ENCODE assay signal across 8 mouse cellular contexts in genomic region chr11:102267480-102267879, GRCm38 (mm10). TPM values are rescaled to one million over a fixed set of nuclear protein-coding genes. Genes with fewer than 3 reads are reported as not detected.
A peak's percentile ranks its signal among the peaks of the same experiment; 100 is the strongest.
DNase-seq lines count a peak whose midpoint lies in the region; ATAC-seq and TF ChIP-seq lines count a peak whose summit lies in the region.

No protein-coding gene starts in this region.

- peaks cover 32% of the 10 kb centered on the region for H3K36me3 ChIP-seq in embryonic facial prominence, embryonic 10.5 days (replicated peaks)
- no peaks in the 10 kb centered on the region for H3K36me3 ChIP-seq in heart, adult 2 months (ENCODE audit: control insufficient read depth, insufficient read depth, low read length)
- peaks cover 7% of the 10 kb centered on the region; the same call in 1 of the 2 replicates for H3K36me3 ChIP-seq in limb, embryonic 14.5 days (ENCODE audit: control insufficient read depth, insufficient read depth, low read length)
- H3K36me3 ChIP-seq in midbrain, postnatal 0 days (ENCODE audit: insufficient read depth, low read length): no peaks in the 10 kb centered on the region
- no peaks in the 10 kb centered on the region for H3K36me3 ChIP-seq in stomach, postnatal 0 days (ENCODE audit: control insufficient read depth, insufficient read depth, low read length)

- peaks cover 18% of the 10 kb centered on the region for H3K4me1 ChIP-seq in embryonic facial prominence, embryonic 10.5 days
- H3K4me1 ChIP-seq in heart, adult 2 months (ENCODE audit: control insufficient read depth, insufficient read depth, low read length): no peaks in the 10 kb centered on the region; the same call in 1 of the 2 replicates
- peaks cover 7% of the 10 kb centered on the region; the same call in 1 of the 2 replicates for H3K4me1 ChIP-seq in limb, embryonic 14.5 days (ENCODE audit: control insufficient read depth, insufficient read depth, low read length)
- H3K4me1 ChIP-seq in midbrain, postnatal 0 days (ENCODE audit: insufficient read depth, low read length): no peaks in the 10 kb centered on the region
- H3K4me1 ChIP-seq in stomach, postnatal 0 days (replicated peaks; ENCODE audit: control insufficient read depth, insufficient read depth): no peaks in the 10 kb centered on the region

- intact Hi-C loops in heart, adult 2 months (cut with DNase I): loop anchor here (1.0 to 5.0 kb wide), 2 partner anchors 110 to 165 kb away; partner anchors contain the start of gene Tmem101

- H3K79me2 ChIP-seq in heart, adult 2 months (replicated peaks; ENCODE audit: control insufficient read depth, insufficient read depth, low read length): no peaks in the 10 kb centered on the region

- H3K9ac ChIP-seq in heart, adult 2 months (ENCODE audit: low read depth, low read length): no peak overlapping the region
- H3K9ac ChIP-seq in limb, embryonic 14.5 days (ENCODE audit: low read depth, low read length, severe bottlenecking): peak overlapping the region; percentile 25
- no peak overlapping the region for H3K9ac ChIP-seq in midbrain, postnatal 0 days (replicated peaks; ENCODE audit: low read length, poor library complexity, severe bottlenecking)
- no peak overlapping the region for H3K9ac ChIP-seq in stomach, postnatal 0 days (ENCODE audit: low read length)

- no peaks in the 10 kb centered on the region for H3K27me3 ChIP-seq in embryonic facial prominence, embryonic 10.5 days (replicated peaks; ENCODE audit: low read depth, poor library complexity, severe bottlenecking)
- no peaks in the 10 kb centered on the region for H3K27me3 ChIP-seq in heart, adult 2 months (ENCODE audit: control insufficient read depth, insufficient read depth, low read length)
- no peaks in the 10 kb centered on the region for H3K27me3 ChIP-seq in limb, embryonic 14.5 days (ENCODE audit: control insufficient read depth, insufficient read depth, low read length)
- no peaks in the 10 kb centered on the region for H3K27me3 ChIP-seq in midbrain, postnatal 0 days (ENCODE audit: insufficient read depth, low read length)
- no peaks in the 10 kb centered on the region for H3K27me3 ChIP-seq in stomach, postnatal 0 days (ENCODE audit: control insufficient read depth, insufficient read depth, low read length)

- no peak for TF ChIP-seq POLR2A in heart, adult 2 months (IDR thresholded peaks at IDR 0.05; ENCODE audit: insufficient read depth, low read depth, low read length)
- TF ChIP-seq POLR2A in limb, embryonic 14.5 days (IDR thresholded peaks at IDR 0.05; ENCODE audit: borderline replicate concordance, extremely low read depth, insufficient read depth, insufficient read length): no peak

- 8% methylated on average over 11 of the region's 11 CpGs for WGBS in embryonic facial prominence, embryonic 10.5 days
- WGBS in heart, adult 2 months: 1% methylated on average over 11 of the region's 11 CpGs
- WGBS in limb, embryonic 14.5 days: 7% methylated on average over 11 of the region's 11 CpGs
- WGBS in midbrain, postnatal 0 days: 9% methylated on average over 11 of the region's 11 CpGs
- 9% methylated on average over 11 of the region's 11 CpGs for WGBS in stomach, postnatal 0 days

- peak; percentile 89 for DNase-seq in 3T3-L1 (ENCODE audit: low read depth, low spot score)
- peak; percentile 86 for DNase-seq in adrenal gland, adult 2 months
- peak; percentile 81 for DNase-seq in embryonic facial prominence, embryonic 10.5 days (ENCODE audit: low spot score)
- DNase-seq in heart, adult 2 months: peak; percentile 75
- DNase-seq in kidney, adult 18-20 months: peak; percentile 73
- peak; percentile 82 for DNase-seq in limb, embryonic 14.5 days (ENCODE audit: low spot score)
- peak; percentile 89 for DNase-seq in midbrain, postnatal 0 days (ENCODE audit: low spot score)
- DNase-seq in stomach, postnatal 0 days (ENCODE audit: low spot score): peak; percentile 73

- no peak overlapping the region for H3K27ac ChIP-seq in embryonic facial prominence, embryonic 10.5 days (replicated peaks)
- H3K27ac ChIP-seq in heart, adult 2 months: no peak overlapping the region; the same call in 1 of the 2 replicates
- H3K27ac ChIP-seq in limb, embryonic 14.5 days (replicated peaks; ENCODE audit: low read depth, low read length): no peak overlapping the region
- H3K27ac ChIP-seq in midbrain, postnatal 0 days (ENCODE audit: low read depth, low read length): no peak overlapping the region
- no peak overlapping the region for H3K27ac ChIP-seq in stomach, postnatal 0 days (replicated peaks)

- no peaks in the 10 kb centered on the region for H3K9me3 ChIP-seq in embryonic facial prominence, embryonic 10.5 days
- no peaks in the 10 kb centered on the region for H3K9me3 ChIP-seq in limb, embryonic 14.5 days (ENCODE audit: control insufficient read depth, low read length)
- H3K9me3 ChIP-seq in midbrain, postnatal 0 days (ENCODE audit: low read length): no peaks in the 10 kb centered on the region
- no peaks in the 10 kb centered on the region for H3K9me3 ChIP-seq in stomach, postnatal 0 days (ENCODE audit: control insufficient read depth, low read length)

- TF ChIP-seq EP300 in heart, adult 2 months (IDR thresholded peaks at IDR 0.05; ENCODE audit: insufficient read depth, low read depth, low read length): peak; percentile 68; the same call in 1 of the 2 replicates
- no peak for TF ChIP-seq EP300 in stomach, postnatal 0 days (optimal IDR thresholded peaks at IDR 0.05)

- H3K4me3 ChIP-seq in embryonic facial prominence, embryonic 10.5 days: no peak overlapping the region
- no peak overlapping the region for H3K4me3 ChIP-seq in heart, adult 2 months
- H3K4me3 ChIP-seq in limb, embryonic 14.5 days (replicated peaks; ENCODE audit: low read length): no peak overlapping the region
- no peak overlapping the region for H3K4me3 ChIP-seq in midbrain, postnatal 0 days (ENCODE audit: low read depth, low read length)
- no peak overlapping the region for H3K4me3 ChIP-seq in stomach, postnatal 0 days (ENCODE audit: low read depth, low read length)

- ATAC-seq in limb, embryonic 14.5 days (ENCODE audit: low FRiP score, low read depth): peak; percentile 68; the same call in 1 of the 2 replicates
- ATAC-seq in midbrain, postnatal 0 days (ENCODE audit: low FRiP score): peak; percentile 72; the same call in 1 of the 2 replicates
- peak; percentile 70; the same call in 1 of the 2 replicates for ATAC-seq in stomach, postnatal 0 days (ENCODE audit: low FRiP score, low TSS enrichment)

- 0 out of 2 replicates have a peak overlapping the region, but pooled peaks have one; percentile 7 for H3K4me2 ChIP-seq in limb, embryonic 14.5 days (replicated peaks; ENCODE audit: low read depth, low read length, severe bottlenecking)
- no peak overlapping the region for H3K4me2 ChIP-seq in midbrain, postnatal 0 days (ENCODE audit: low read depth, low read length, poor library complexity, severe bottlenecking)
- H3K4me2 ChIP-seq in stomach, postnatal 0 days (replicated peaks; ENCODE audit: low read depth): no peak overlapping the region

- peak; percentile 86 for TF ChIP-seq CTCF in heart, adult 2 months (IDR thresholded peaks at IDR 0.05)
- peak; percentile 81 for TF ChIP-seq CTCF in midbrain, postnatal 0 days (IDR thresholded peaks at IDR 0.05)
- peak; percentile 83 for TF ChIP-seq CTCF in stomach, postnatal 0 days (IDR thresholded peaks at IDR 0.05; ENCODE audit: low read depth)

RNA-seq across cellular contexts. Expression of gene Asb16, which starts 1.1 kb away (rescaled TPM):
- under 1 TPM; 0.12 to 0.45 TPM for total RNA-seq in adrenal gland, adult 2 months (2021)
- polyA plus RNA-seq in adrenal gland, adult 2 months (2012; rRNA removed): 0.75 and 0.95 TPM in 2 replicates
- polyA plus RNA-seq in embryonic facial prominence, embryonic 10.5 days (2016; fragmentation: Nextera tagmentation; extraction: Ambion mirVana): 0.09 and 0.10 TPM in 2 replicates
- total RNA-seq in heart, adult 2 months (2021): 1 to 10 TPM in 1 of 2 experiments, under 1 TPM in 1; 0.89 to 1.1 TPM
- 0.70 and 0.74 TPM in 2 replicates for polyA plus RNA-seq in heart, adult 2 months (2012; rRNA removed)
- polyA plus RNA-seq in limb, embryonic 14.5 days (2012; rRNA removed): 2.2 and 2.8 TPM in 2 replicates
- 0.25 and 0.48 TPM in 2 replicates for polyA plus RNA-seq in limb, embryonic 14.5 days (2014; fragmentation: Nextera tagmentation; extraction: Ambion mirVana)
- total RNA-seq in midbrain, postnatal 0 days (2014; rRNA removed): 2.3 and 2.5 TPM in 2 replicates
- 0.28 and 0.32 TPM in 2 replicates for polyA plus RNA-seq in midbrain, postnatal 0 days (2015; fragmentation: Nextera tagmentation; extraction: Ambion mirVana)
- 0.04 TPM in 1 of 2 replicates, not detected in the other for polyA plus RNA-seq in stomach, postnatal 0 days (2015; fragmentation: Nextera tagmentation; extraction: Ambion mirVana)

RNA-seq across cellular contexts. Expression of gene Tmub2, which starts 17.3 kb away (rescaled TPM):
- 10 to 100 TPM; 57.2 to 59.4 TPM for total RNA-seq in adrenal gland, adult 2 months (2021)
- 55.8 and 58.9 TPM in 2 replicates for polyA plus RNA-seq in adrenal gland, adult 2 months (2012; rRNA removed)
- 45.2 and 46.2 TPM in 2 replicates for polyA plus RNA-seq in embryonic facial prominence, embryonic 10.5 days (2016; fragmentation: Nextera tagmentation; extraction: Ambion mirVana)
- 10 to 100 TPM; 22.9 to 26.2 TPM for total RNA-seq in heart, adult 2 months (2021)
- polyA plus RNA-seq in heart, adult 2 months (2012; rRNA removed): 32.8 and 43.2 TPM in 2 replicates
- polyA plus RNA-seq in limb, embryonic 14.5 days (2012; rRNA removed): 59.9 and 68.6 TPM in 2 replicates
- polyA plus RNA-seq in limb, embryonic 14.5 days (2014; fragmentation: Nextera tagmentation; extraction: Ambion mirVana): 52.6 and 53.5 TPM in 2 replicates
- total RNA-seq in midbrain, postnatal 0 days (2014; rRNA removed): 80.5 and 90.8 TPM in 2 replicates
- polyA plus RNA-seq in midbrain, postnatal 0 days (2015; fragmentation: Nextera tagmentation; extraction: Ambion mirVana): 65.4 and 73.9 TPM in 2 replicates
- polyA plus RNA-seq in stomach, postnatal 0 days (2015; fragmentation: Nextera tagmentation; extraction: Ambion mirVana): 30.3 and 31.3 TPM in 2 replicates

RNA-seq across cellular contexts. Expression of gene BC030867, which starts 18.8 kb away (rescaled TPM):
- under 1 TPM; 0.35 to 0.93 TPM for total RNA-seq in adrenal gland, adult 2 months (2021)
- 1.2 and 1.6 TPM in 2 replicates for polyA plus RNA-seq in adrenal gland, adult 2 months (2012; rRNA removed)
- polyA plus RNA-seq in embryonic facial prominence, embryonic 10.5 days (2016; fragmentation: Nextera tagmentation; extraction: Ambion mirVana): 30.1 and 32.4 TPM in 2 replicates
- total RNA-seq in heart, adult 2 months (2021): under 1 TPM; 0.26 to 0.32 TPM
- 0.45 and 0.56 TPM in 2 replicates for polyA plus RNA-seq in heart, adult 2 months (2012; rRNA removed)
- 14.2 and 15.4 TPM in 2 replicates for polyA plus RNA-seq in limb, embryonic 14.5 days (2012; rRNA removed)
- 11.8 and 11.9 TPM in 2 replicates for polyA plus RNA-seq in limb, embryonic 14.5 days (2014; fragmentation: Nextera tagmentation; extraction: Ambion mirVana)
- 2.1 TPM in 2 replicates for total RNA-seq in midbrain, postnatal 0 days (2014; rRNA removed)
- polyA plus RNA-seq in midbrain, postnatal 0 days (2015; fragmentation: Nextera tagmentation; extraction: Ambion mirVana): 0.53 and 0.60 TPM in 2 replicates
- polyA plus RNA-seq in stomach, postnatal 0 days (2015; fragmentation: Nextera tagmentation; extraction: Ambion mirVana): 2.2 and 2.7 TPM in 2 replicates

RNA-seq across cellular contexts. Expression of gene Atxn7l3, which starts 29.0 kb away (rescaled TPM):
- total RNA-seq in adrenal gland, adult 2 months (2021): 10 to 100 TPM; 44.2 to 45.1 TPM
- 43.2 and 46.5 TPM in 2 replicates for polyA plus RNA-seq in adrenal gland, adult 2 months (2012; rRNA removed)
- polyA plus RNA-seq in embryonic facial prominence, embryonic 10.5 days (2016; fragmentation: Nextera tagmentation; extraction: Ambion mirVana): 15.6 and 18.2 TPM in 2 replicates
- total RNA-seq in heart, adult 2 months (2021): 10 to 100 TPM; 19.0 to 21.7 TPM
- polyA plus RNA-seq in heart, adult 2 months (2012; rRNA removed): 17.4 and 21.2 TPM in 2 replicates
- 72.1 and 84.0 TPM in 2 replicates for polyA plus RNA-seq in limb, embryonic 14.5 days (2012; rRNA removed)
- 21.0 and 23.1 TPM in 2 replicates for polyA plus RNA-seq in limb, embryonic 14.5 days (2014; fragmentation: Nextera tagmentation; extraction: Ambion mirVana)
- 166 and 169 TPM in 2 replicates for total RNA-seq in midbrain, postnatal 0 days (2014; rRNA removed)
- 25.4 and 26.5 TPM in 2 replicates for polyA plus RNA-seq in midbrain, postnatal 0 days (2015; fragmentation: Nextera tagmentation; extraction: Ambion mirVana)
- 6.9 and 7.3 TPM in 2 replicates for polyA plus RNA-seq in stomach, postnatal 0 days (2015; fragmentation: Nextera tagmentation; extraction: Ambion mirVana)

RNA-seq across cellular contexts. Expression of gene Hdac5, which starts 37.5 kb away (rescaled TPM):
- 100 to 1,000 TPM in 1 of 2 experiments, 10 to 100 TPM in 1; 67.8 to 127 TPM for total RNA-seq in adrenal gland, adult 2 months (2021)
- polyA plus RNA-seq in adrenal gland, adult 2 months (2012; rRNA removed): 99.3 and 131 TPM in 2 replicates
- polyA plus RNA-seq in embryonic facial prominence, embryonic 10.5 days (2016; fragmentation: Nextera tagmentation; extraction: Ambion mirVana): 49.6 and 52.9 TPM in 2 replicates
- total RNA-seq in heart, adult 2 months (2021): 100 to 1,000 TPM; 113 to 137 TPM
- polyA plus RNA-seq in heart, adult 2 months (2012; rRNA removed): 92.6 and 98.5 TPM in 2 replicates
- 86.2 and 149 TPM in 2 replicates for polyA plus RNA-seq in limb, embryonic 14.5 days (2012; rRNA removed)
- polyA plus RNA-seq in limb, embryonic 14.5 days (2014; fragmentation: Nextera tagmentation; extraction: Ambion mirVana): 46.7 and 57.4 TPM in 2 replicates
- total RNA-seq in midbrain, postnatal 0 days (2014; rRNA removed): 183 and 263 TPM in 2 replicates
- polyA plus RNA-seq in midbrain, postnatal 0 days (2015; fragmentation: Nextera tagmentation; extraction: Ambion mirVana): 61.9 and 65.9 TPM in 2 replicates
- 33.8 and 43.3 TPM in 2 replicates for polyA plus RNA-seq in stomach, postnatal 0 days (2015; fragmentation: Nextera tagmentation; extraction: Ambion mirVana)
